Mouse (Mus musculus): ENCODE data around the gene Trove2. TPM values are rescaled to one million over a fixed set of nuclear protein-coding genes. Genes with fewer than 3 reads are reported as not detected.

Gene Trove2
- total RNA-seq, 2 experiments from 2014 or later = 41.9 to 47.0 TPM

Other genes with a start within 250 kb of the Trove2 start
- 10 to 100 TPM; 22.1 to 22.5 TPM for gene B3galt2, start 136.4 kb downstream of the Trove2 start, total RNA-seq (2021)
- gene Cdc73, start 74.2 kb downstream of the Trove2 start, total RNA-seq (2021) = 10 to 100 TPM; 50.4 to 58.1 TPM
- 100 to 1,000 TPM in 1 of 2 experiments, 10 to 100 TPM in 1; 93.4 to 104 TPM for gene Glrx2, start 60.7 kb downstream of the Trove2 start, total RNA-seq (2021)
- 10 to 100 TPM; 26.0 to 28.2 TPM for gene Uchl5, start 204 bp upstream of the Trove2 start, total RNA-seq (2021)
- 10 to 100 TPM; 45.0 to 48.4 TPM for gene Rgs2, start 227.1 kb upstream of the Trove2 start, total RNA-seq (2021)